Mouse (Mus musculus) thymus, postnatal 36 days (tissue): Measurements from ENCODE around the gene Lmod3.

Source experiments
- DNase-seq, 2 experiments: peaks; one replicate each; pipeline ENCODE4 v3.0.0; 2022; ENCODE audit warnings: mixed read lengths in 2 of 2

Lmod3 gene

DNA sequence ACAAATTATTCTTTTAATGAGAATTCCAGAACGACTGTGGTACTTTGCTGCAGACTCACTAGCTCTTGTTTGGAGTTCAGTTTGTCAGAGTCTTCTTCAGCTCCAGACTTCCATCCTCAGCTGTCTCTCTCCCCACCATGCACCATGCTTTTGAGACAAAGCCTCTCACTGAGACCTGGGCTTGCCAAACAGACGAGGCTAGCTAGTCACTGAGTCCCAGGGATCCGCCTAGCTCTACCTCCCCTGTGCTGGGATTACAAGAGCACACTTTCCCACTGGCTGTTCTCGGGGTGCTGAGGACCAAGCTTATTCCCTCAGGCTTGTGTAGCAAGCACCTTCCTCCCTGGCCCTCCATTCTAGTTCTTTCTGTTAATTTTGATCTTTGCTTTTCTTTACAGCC is 29.0 kb downstream of the Lmod3 start:
- no peak for DNase-seq

GRCm38 (mm10) chr6:97222931-97223467 is 29.6 kb downstream of the Lmod3 start:
- DNase-seq: no peak

DNA sequence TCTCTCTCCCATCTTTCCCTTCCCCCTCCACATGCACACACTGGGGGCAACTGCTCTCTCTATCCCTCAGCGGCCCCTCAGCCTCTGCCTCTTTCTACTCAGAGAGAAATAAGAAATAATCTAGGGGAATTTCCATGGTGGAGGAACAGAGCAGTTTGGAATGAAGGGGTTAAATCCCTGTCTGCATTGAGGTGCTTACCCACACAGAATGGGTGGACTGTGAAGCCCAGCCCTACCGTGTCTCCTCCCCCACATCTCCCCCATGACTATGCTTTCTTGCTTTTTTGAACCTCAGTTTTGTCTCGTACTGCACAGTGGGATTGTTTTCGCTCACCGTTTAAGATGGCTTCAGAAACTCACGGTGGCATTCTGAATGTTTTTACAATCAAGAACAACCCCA is 30.2 kb downstream of the Lmod3 start:
- no peak for DNase-seq

- peak in 1 of 2 experiments; percentile 19 for DNase-seq
Observed at GRCm38 (mm10) chr6:97221205-97222025, 31.1 kb downstream of the Lmod3 start.

GRCm38 (mm10) chr6:97220672-97221071 is 31.9 kb downstream of the Lmod3 start:
- DNase-seq: no peak

- DNase-seq: no peak
Observed at GRCm38 (mm10) chr6:97216154-97216821, 36.3 kb downstream of the Lmod3 start.

GRCm38 (mm10) chr6:97211981-97212380 is 40.6 kb downstream of the Lmod3 start:
- peak in 1 of 2 experiments; percentile 25 for DNase-seq

DNA sequence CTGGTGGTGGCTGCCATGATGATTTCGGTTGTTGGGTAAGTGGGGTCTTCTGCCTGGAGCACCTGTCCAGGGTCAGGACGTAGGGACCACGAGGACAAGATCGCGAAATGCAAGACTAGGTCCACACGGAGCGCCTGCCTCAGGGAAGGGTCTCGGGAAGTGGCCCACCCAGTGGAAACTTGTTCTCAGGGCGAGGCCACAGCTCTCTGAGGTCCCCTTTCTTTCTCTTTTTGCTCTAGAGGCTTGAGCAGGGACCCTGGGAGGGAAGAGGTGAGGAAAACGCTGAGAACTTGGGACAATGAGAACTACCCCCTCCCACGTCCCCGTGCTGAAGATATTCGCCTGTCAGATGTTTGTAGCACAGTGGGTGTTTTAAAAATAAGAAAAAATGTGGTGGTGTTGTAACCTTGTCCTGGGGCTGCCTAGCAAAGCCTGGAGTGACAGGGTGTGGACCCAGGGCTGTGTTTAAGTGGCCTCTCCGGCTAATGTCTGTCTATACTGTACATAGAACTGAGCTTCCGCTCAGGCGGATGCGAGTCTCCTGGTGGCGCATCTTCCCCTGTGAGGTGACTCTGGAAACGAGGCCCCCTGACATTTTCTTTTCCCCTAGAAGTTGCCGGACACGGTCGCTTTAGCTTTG is 41.5 kb downstream of the Lmod3 start:
- DNase-seq: peak; percentile 49 to 51

- peak; percentile 85 to 89 for DNase-seq
Observed at GRCm38 (mm10) chr6:97210191-97210961, 42.2 kb downstream of the Lmod3 start, which contains the start of gene Arl6ip5. TSS of gene Arl6ip5 (plus strand) at chr6:97210689.

DNA sequence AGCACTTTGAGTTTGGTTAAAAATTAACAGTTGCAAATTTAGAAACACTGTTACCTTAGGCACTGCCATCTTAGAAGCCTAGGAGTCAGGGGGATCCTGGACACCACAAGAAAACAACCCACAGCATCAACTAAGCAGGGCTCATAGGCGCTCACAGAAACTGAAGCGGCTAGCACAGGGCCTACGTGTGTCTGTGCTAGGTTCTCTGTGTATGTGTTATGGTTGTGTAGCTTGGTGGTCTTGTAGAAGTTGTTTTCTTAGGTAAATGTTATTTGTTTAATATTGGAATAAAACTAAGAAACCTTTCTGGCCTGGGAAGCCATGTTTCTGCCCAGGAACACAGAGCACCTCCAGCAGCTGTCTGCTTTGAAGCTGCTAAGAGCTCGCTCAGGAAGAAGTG is 42.8 kb downstream of the Lmod3 start:
- DNase-seq: no peak

- DNase-seq: no peak
Observed at GRCm38 (mm10) chr6:97209201-97209600, 43.4 kb downstream of the Lmod3 start.

GRCm38 (mm10) chr6:97208406-97208805 is 44.2 kb downstream of the Lmod3 start:
- DNase-seq: no peak

- no peak for DNase-seq
Observed at GRCm38 (mm10) chr6:97207085-97207484, 45.5 kb downstream of the Lmod3 start.

DNA sequence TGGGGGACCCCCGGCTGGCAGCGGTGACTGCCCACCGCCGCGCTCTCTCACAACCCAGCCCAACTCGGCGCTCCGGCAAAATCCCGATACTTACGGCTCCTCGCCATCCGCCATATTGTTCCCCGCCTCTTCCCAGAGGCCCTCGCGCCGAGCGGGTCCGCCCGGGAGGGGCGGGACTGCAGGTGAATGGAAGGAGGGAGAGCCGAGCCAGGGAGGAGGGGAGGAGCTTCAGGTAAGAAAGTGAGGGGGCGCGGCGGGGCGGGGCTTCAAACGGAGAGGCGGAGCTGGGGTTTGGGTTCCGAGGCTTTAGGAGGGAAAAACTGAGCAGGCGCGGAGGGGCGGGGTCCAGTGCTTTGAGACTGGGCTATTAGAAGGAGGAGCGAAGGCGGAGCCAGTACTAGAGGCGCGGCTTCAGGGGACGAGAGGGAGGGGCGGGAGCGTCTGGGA is 47.1 kb downstream of the Lmod3 start, which contains the start of gene Uba3:
Gene Uba3, minus strand, starts transcription at position 209 of the 447 bp plus-strand sequence.
- peak; percentile 99 to 100 for DNase-seq

DNA sequence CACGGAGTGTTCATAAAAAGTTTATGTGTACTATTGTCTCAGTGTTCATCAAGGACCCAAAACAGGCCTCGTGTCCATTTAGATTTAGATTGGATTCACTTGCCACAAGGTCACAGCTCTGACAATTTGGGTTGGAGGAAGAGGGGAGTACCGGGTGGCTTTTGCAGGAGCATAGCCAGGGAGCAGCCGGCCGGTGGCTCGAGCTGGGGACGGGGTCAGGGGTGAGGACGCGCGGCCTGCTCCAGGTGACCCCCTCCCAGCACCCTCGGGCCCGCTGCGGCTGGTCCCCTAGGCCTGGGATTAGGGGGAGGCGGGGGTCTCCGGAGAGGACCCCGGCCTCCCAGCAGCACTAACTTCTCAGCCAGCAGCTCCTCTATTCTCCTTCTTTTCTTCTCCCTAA is 47.6 kb downstream of the Lmod3 start:
- DNase-seq: peak; percentile 38 to 62

DNA sequence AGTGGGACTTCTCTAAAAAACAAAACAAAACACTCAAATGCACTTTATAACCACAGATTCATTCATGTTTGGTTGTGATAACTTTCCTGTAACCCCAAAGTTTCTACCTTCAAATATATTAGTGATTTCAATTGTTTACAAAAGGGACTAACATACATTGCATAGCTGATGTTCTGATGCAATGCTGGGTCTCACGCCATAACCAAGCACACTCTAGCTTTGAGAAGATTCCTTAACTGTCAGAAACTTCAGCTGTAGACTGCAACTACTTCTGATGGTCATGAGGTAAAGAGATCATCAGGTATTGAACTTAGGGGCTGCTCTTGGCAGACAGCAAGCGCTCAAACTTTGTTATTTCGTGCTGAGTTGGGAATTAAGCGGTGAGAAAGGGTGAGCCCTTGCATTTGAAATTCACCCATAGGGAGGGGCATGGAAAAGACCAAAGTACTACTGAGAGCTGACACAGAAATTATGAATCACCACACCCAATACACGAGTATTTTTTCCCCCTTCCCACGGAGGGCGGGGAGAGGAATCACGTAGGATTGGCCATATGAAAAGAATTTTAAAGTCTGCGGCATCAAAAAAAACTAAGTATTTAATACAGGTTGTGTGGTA is 48.2 kb downstream of the Lmod3 start:
- DNase-seq: no peak

- no peak for DNase-seq
Observed at GRCm38 (mm10) chr6:97202477-97202876, 50.1 kb downstream of the Lmod3 start.

DNA sequence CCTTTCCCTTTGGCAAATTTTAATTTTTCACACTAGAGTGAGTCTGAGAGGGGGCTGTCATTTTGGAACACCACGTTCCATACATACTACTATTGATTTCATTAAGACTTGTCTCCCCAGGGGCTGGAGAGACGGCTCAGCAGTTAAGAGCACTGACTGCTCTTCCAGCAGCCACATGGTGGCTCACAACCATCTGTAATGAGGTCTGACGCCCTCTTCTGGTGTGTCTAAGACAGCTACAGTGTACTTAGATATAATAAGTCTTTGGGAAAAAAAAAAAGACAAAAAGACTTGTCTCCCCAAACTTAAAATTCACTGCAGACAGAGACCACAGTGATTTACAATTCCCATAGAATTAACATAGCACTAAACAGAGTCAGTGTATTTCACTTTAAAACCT is 52.1 kb downstream of the Lmod3 start:
- DNase-seq: no peak
